Mouse (Mus musculus): Measurements from ENCODE around the gene Wdr82. TPM values are rescaled to one million over a fixed set of nuclear protein-coding genes. Genes with fewer than 3 reads are reported as not detected.

The Wdr82 gene
- polyA plus RNA-seq, 1 experiment, result 33.1 TPM

DNA sequence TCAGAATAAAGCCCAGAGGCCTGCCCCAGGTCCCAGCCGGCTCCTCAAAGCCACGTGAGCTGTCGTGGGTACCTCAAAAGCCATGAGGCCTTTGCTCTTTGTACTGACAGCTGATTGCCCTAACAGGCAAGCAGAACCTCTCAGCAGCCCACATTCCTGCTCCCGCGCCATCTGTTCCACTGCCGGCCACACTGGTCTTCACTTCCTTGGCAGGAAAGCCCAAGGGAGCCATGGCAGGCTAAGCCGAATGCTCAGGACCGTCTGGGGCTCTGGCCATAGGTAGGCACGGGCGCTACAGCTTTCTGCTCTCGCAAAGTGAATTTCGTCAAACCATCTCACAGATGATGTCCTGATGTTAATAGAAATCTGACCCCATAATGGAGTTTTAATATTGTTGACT is 28.8 kb upstream of the Wdr82 start:
- no peaks in the 10 kb centered on the region for H3K4me1 ChIP-seq (ENCODE audit: control insufficient read depth, insufficient read depth, insufficient read length, low read length)
- H3K4me3 ChIP-seq (ENCODE audit: low read depth, low read length), result no peak overlapping the region
- WGBS, result 81% methylated on average over 12 of the region's 12 CpGs
- H3K36me3 ChIP-seq (ENCODE audit: control insufficient read depth, insufficient read depth, low read length), result no peaks in the 10 kb centered on the region
- H3K27ac ChIP-seq (ENCODE audit: insufficient read depth, low read depth, low read length), result no peak overlapping the region
- no peaks in the 10 kb centered on the region for H3K27me3 ChIP-seq (ENCODE audit: control insufficient read depth, insufficient read depth, low read length)
- TF ChIP-seq POLR2A (IDR thresholded peaks at IDR 0.05; ENCODE audit: low read depth, low read length), result no peak
- TF ChIP-seq CTCF (IDR thresholded peaks at IDR 0.05; ENCODE audit: extremely low read depth, insufficient read length, insufficient replicate concordance, low read depth, low read length), result no peak

DNA sequence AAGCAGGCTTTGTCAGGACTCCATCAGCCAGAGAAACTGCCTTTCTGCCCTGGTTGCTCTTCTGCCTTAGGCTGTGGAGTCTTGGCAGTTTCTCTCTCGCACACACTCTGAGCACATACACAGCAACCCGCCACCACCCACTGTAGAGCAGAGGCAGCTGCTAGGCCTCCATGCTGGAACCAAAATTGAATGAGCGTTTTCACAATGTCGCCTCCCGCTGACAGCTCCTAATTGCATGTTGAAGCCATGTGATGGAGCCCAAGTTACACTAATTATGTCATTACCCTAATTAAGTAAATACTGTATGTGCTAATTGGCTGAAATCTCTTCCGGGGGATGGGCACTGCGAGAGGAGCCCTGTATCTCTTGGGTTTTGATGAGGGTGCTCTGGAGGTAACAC is 26.6 kb upstream of the Wdr82 start:
- 78% methylated on average over 7 of the region's 7 CpGs for WGBS
- Histone ChIP-seq H3K4me3 (ENCODE audit: low read depth, low read length) (no peak overlapping the region), H3K4me1 (ENCODE audit: control insufficient read depth, insufficient read depth, insufficient read length, low read length) (0 out of 2 replicates have a peak, but pooled peaks cover 3% of the 10 kb centered on the region), H3K36me3 (ENCODE audit: control insufficient read depth, insufficient read depth, low read length) (no peaks in the 10 kb centered on the region), H3K27me3 (ENCODE audit: control insufficient read depth, insufficient read depth, low read length) (peaks cover 20% of the 10 kb centered on the region), H3K27ac (ENCODE audit: insufficient read depth, low read depth, low read length) (no peak overlapping the region)
- no peak for TF ChIP-seq CTCF (IDR thresholded peaks at IDR 0.05; ENCODE audit: extremely low read depth, insufficient read length, insufficient replicate concordance, low read depth, low read length)
- no peak for TF ChIP-seq POLR2A (IDR thresholded peaks at IDR 0.05; ENCODE audit: low read depth, low read length)

DNA sequence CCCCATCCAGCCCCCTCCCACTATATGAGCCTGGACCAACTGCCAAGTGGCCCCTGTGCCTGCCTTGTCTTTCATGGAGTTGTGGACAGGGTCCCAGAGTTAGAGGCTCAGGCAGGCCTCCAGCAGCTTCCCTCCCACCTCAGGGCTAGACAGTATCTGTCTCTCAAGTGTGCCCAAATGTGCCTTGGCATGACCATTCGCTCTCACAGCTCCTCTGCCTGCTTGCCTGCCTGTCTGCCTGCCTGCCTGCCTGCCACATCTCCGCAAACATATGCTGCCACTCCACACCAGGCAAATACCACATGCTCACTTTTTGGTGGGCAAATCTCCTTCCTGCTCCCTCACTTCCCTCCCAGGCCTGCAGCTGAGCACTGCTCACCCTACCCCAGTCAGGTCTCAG is 25.1 kb upstream of the Wdr82 start:
- no peaks in the 10 kb centered on the region for H3K36me3 ChIP-seq (ENCODE audit: control insufficient read depth, insufficient read depth, low read length)
- H3K27ac ChIP-seq (ENCODE audit: insufficient read depth, low read depth, low read length), result no peak overlapping the region
- peaks cover 30% of the 10 kb centered on the region for H3K27me3 ChIP-seq (ENCODE audit: control insufficient read depth, insufficient read depth, low read length)
- H3K4me3 ChIP-seq (ENCODE audit: low read depth, low read length), result no peak overlapping the region
- H3K4me1 ChIP-seq (ENCODE audit: control insufficient read depth, insufficient read depth, insufficient read length, low read length), result 0 out of 2 replicates have a peak, but pooled peaks cover 3% of the 10 kb centered on the region
- TF ChIP-seq CTCF (IDR thresholded peaks at IDR 0.05; ENCODE audit: extremely low read depth, insufficient read length, insufficient replicate concordance, low read depth, low read length) (no peak), POLR2A (IDR thresholded peaks at IDR 0.05; ENCODE audit: low read depth, low read length) (no peak)
- WGBS, result 69% methylated on average over 2 of the region's 2 CpGs

DNA sequence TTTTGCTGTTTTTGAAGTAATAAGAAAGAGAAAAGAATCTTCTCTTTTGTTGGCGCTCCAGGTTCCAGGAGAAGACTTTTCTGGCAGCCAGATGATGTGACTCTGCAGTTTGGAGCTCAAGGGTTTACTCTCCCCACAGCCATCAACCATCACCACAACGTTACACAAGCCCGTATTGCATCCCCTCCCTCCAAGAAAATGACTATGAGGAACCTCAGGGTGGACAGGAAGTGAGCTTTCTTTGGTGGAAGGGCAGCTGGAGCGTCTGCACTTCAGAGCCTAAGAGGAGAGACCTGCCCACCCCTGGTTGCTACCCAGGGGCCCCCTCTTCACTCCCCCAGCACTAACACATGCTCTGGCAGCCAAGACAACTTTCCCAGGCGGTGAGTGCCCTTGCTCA is 23.4 kb upstream of the Wdr82 start:
- WGBS, result 30% methylated on average over 5 of the region's 5 CpGs
- no peak overlapping the region for H3K27ac ChIP-seq (ENCODE audit: insufficient read depth, low read depth, low read length)
- no peak for TF ChIP-seq POLR2A (IDR thresholded peaks at IDR 0.05; ENCODE audit: low read depth, low read length)
- no peak for TF ChIP-seq CTCF (IDR thresholded peaks at IDR 0.05; ENCODE audit: extremely low read depth, insufficient read length, insufficient replicate concordance, low read depth, low read length)
- 0 out of 2 replicates have a peak, but pooled peaks cover 3% of the 10 kb centered on the region for H3K4me1 ChIP-seq (ENCODE audit: control insufficient read depth, insufficient read depth, insufficient read length, low read length)
- H3K36me3 ChIP-seq (ENCODE audit: control insufficient read depth, insufficient read depth, low read length), result no peaks in the 10 kb centered on the region
- H3K27me3 ChIP-seq (ENCODE audit: control insufficient read depth, insufficient read depth, low read length), result peaks cover 30% of the 10 kb centered on the region
- no peak overlapping the region for H3K4me3 ChIP-seq (ENCODE audit: low read depth, low read length)

DNA sequence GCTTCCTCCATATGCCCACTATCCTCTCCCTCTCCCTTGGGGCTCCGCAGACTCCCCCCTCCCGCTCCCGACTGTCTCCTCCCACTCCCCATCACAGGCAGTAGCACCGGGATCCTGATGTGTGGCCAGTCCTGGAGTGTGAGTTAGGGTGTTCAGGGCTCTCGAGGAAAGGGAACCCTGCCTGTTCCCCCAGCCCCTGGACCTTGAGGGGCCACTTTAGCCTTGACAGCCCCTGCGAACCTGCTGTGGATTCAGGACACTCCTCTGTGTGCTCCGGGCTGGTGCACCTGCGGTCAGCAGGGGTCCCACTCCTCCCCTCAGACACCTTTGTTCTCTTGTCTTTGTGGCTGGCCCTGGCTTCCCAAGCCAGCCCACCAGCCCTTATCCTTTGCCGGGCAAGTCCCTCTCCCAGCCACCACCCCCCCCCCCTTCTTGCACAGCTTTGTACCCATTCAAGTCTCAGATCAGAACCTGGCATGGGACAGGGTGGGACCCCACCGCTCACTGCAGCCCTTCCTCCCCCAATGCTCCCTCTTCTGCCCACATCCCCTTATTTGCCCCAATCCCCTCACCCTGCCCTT is 22.8 kb upstream of the Wdr82 start:
- Histone ChIP-seq H3K27ac (ENCODE audit: insufficient read depth, low read depth, low read length) (no peak overlapping the region), H3K36me3 (ENCODE audit: control insufficient read depth, insufficient read depth, low read length) (no peaks in the 10 kb centered on the region), H3K27me3 (ENCODE audit: control insufficient read depth, insufficient read depth, low read length) (peaks cover 30% of the 10 kb centered on the region), H3K4me1 (ENCODE audit: control insufficient read depth, insufficient read depth, insufficient read length, low read length) (0 out of 2 replicates have a peak, but pooled peaks cover 3% of the 10 kb centered on the region), H3K4me3 (ENCODE audit: low read depth, low read length) (no peak overlapping the region)
- no peak for TF ChIP-seq POLR2A (IDR thresholded peaks at IDR 0.05; ENCODE audit: low read depth, low read length)
- TF ChIP-seq CTCF (IDR thresholded peaks at IDR 0.05; ENCODE audit: extremely low read depth, insufficient read length, insufficient replicate concordance, low read depth, low read length), result no peak
- 5% methylated on average over 10 of the region's 10 CpGs for WGBS

DNA sequence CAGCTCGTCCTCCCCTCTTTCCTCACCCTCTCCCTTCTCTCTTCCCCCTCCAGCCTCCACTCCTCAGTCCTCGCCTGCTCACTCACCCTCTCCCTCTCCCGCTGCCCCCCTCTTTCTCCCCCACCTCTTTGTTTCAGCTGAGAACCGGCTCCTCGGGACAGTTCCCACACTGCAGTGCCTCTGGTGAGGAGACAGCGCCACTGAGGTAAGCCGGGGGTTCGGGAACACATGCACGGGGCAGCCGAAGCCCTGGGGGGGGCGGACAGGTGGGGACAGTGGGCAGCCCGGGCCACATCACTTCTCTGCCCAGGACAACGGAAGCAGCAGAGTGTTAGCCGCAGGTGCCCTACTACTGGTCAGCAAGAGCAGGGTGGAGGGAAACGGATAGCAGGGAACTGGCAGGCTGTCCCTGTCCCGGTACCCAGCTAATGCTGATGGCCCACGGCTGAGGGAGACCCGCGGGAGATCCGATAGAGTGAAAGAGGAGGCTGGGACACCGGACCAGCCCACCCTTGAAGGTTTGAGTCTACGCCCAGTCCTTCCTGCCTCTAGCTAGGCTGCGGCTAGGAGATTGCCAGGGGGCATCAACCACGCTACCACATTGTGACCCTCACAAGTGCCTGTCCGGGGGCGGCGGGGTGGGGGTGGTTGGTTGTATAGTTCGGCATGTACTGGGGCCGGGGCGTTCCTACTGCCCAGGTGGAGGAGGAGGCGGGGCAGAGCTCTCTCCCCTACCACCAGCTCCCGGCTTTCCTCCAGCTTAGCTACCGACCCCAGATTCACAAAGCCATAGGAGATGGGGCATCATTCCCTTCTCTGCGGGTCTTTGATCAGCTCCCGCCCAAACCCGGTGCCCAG is 22.0 kb upstream of the Wdr82 start:
- no peak overlapping the region for H3K27ac ChIP-seq (ENCODE audit: insufficient read depth, low read depth, low read length)
- peaks cover 30% of the 10 kb centered on the region for H3K27me3 ChIP-seq (ENCODE audit: control insufficient read depth, insufficient read depth, low read length)
- WGBS, result 3% methylated on average over 36 of the region's 36 CpGs
- no peak overlapping the region for H3K4me3 ChIP-seq (ENCODE audit: low read depth, low read length)
- 0 out of 2 replicates have a peak, but pooled peaks cover 3% of the 10 kb centered on the region for H3K4me1 ChIP-seq (ENCODE audit: control insufficient read depth, insufficient read depth, insufficient read length, low read length)
- TF ChIP-seq CTCF (IDR thresholded peaks at IDR 0.05; ENCODE audit: extremely low read depth, insufficient read length, insufficient replicate concordance, low read depth, low read length) (no peak), POLR2A (IDR thresholded peaks at IDR 0.05; ENCODE audit: low read depth, low read length) (no peak)
- H3K36me3 ChIP-seq (ENCODE audit: control insufficient read depth, insufficient read depth, low read length), result no peaks in the 10 kb centered on the region

DNA sequence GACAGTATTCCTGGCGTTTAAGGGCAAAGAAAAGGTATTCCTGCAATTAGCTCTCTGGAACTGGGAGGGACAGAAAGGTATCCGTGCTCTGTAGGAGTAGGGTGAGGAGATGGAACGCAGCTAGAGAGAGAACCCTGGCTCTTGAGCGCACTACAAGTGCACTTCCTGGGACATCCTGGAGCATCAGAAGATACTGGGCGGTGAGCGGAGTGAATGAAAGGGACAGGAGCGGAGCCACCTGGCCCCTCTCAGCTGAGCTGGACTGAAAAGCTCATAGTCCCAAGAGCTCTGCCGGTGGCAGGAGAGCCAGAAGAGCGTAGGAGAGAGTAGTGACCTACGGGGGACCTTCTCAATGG is 21.4 kb upstream of the Wdr82 start:
- Histone ChIP-seq H3K36me3 (ENCODE audit: control insufficient read depth, insufficient read depth, low read length) (no peaks in the 10 kb centered on the region), H3K27ac (ENCODE audit: insufficient read depth, low read depth, low read length) (no peak overlapping the region), H3K4me1 (ENCODE audit: control insufficient read depth, insufficient read depth, insufficient read length, low read length) (0 out of 2 replicates have a peak, but pooled peaks cover 3% of the 10 kb centered on the region), H3K27me3 (ENCODE audit: control insufficient read depth, insufficient read depth, low read length) (peaks cover 30% of the 10 kb centered on the region), H3K4me3 (ENCODE audit: low read depth, low read length) (no peak overlapping the region)
- TF ChIP-seq POLR2A (IDR thresholded peaks at IDR 0.05; ENCODE audit: low read depth, low read length) (no peak), CTCF (IDR thresholded peaks at IDR 0.05; ENCODE audit: extremely low read depth, insufficient read length, insufficient replicate concordance, low read depth, low read length) (no peak)
- 26% methylated on average over 10 of the region's 10 CpGs for WGBS

Measured in small intestine, adult 2 months (tissue).